Mouse (Mus musculus): Measurements from ENCODE around the gene Igf1.

The Igf1 gene

GRCm38 (mm10) chr10:87895351-87895750 is 37.3 kb downstream of the Igf1 start:
- Histone ChIP-seq H3K4me3 (replicated peaks; ENCODE audit: low read length) (no peak overlapping the region), H3K27me3 (ENCODE audit: insufficient read depth, low read length) (no peaks in the 10 kb centered on the region), H3K36me3 (ENCODE audit: insufficient read depth, low read length) (no peaks in the 10 kb centered on the region), H3K9me3 (ENCODE audit: low read length) (peaks cover 8% of the 10 kb centered on the region), H3K4me1 (replicated peaks; ENCODE audit: low read depth, low read length) (no peaks in the 10 kb centered on the region)
- TF ChIP-seq POU5F1 (IDR thresholded peaks at IDR 0.05; ENCODE audit: borderline replicate concordance, low read length) (no peak), NANOG (IDR thresholded peaks at IDR 0.05; ENCODE audit: borderline replicate concordance, low read length) (no peak), CTCF (conservative IDR thresholded peaks at IDR 0.05; ENCODE audit: low read length) (no peak)

- H3K4me3 ChIP-seq (replicated peaks; ENCODE audit: low read length): no peak overlapping the region
- H3K36me3 ChIP-seq (ENCODE audit: insufficient read depth, low read length): no peaks in the 10 kb centered on the region
- H3K27me3 ChIP-seq (ENCODE audit: insufficient read depth, low read length): no peaks in the 10 kb centered on the region
- TF ChIP-seq NANOG (IDR thresholded peaks at IDR 0.05; ENCODE audit: borderline replicate concordance, low read length) (no peak), POU5F1 (IDR thresholded peaks at IDR 0.05; ENCODE audit: borderline replicate concordance, low read length) (no peak), CTCF (conservative IDR thresholded peaks at IDR 0.05; ENCODE audit: low read length) (no peak)
- no peaks in the 10 kb centered on the region for H3K4me1 ChIP-seq (replicated peaks; ENCODE audit: low read depth, low read length)
- H3K9me3 ChIP-seq (ENCODE audit: low read length): no peaks in the 10 kb centered on the region
Observed at GRCm38 (mm10) chr10:87897331-87897730, 39.3 kb downstream of the Igf1 start.

GRCm38 (mm10) chr10:87898826-87899225 is 40.8 kb downstream of the Igf1 start:
- Histone ChIP-seq H3K4me1 (replicated peaks; ENCODE audit: low read depth, low read length) (no peaks in the 10 kb centered on the region), H3K27me3 (ENCODE audit: insufficient read depth, low read length) (no peaks in the 10 kb centered on the region), H3K4me3 (replicated peaks; ENCODE audit: low read length) (no peak overlapping the region), H3K36me3 (ENCODE audit: insufficient read depth, low read length) (no peaks in the 10 kb centered on the region), H3K9me3 (ENCODE audit: low read length) (no peaks in the 10 kb centered on the region)
- TF ChIP-seq CTCF (conservative IDR thresholded peaks at IDR 0.05; ENCODE audit: low read length): no peak
- no peak for TF ChIP-seq POU5F1 (IDR thresholded peaks at IDR 0.05; ENCODE audit: borderline replicate concordance, low read length)
- no peak for TF ChIP-seq NANOG (IDR thresholded peaks at IDR 0.05; ENCODE audit: borderline replicate concordance, low read length)

- TF ChIP-seq POU5F1 (IDR thresholded peaks at IDR 0.05; ENCODE audit: borderline replicate concordance, low read length) (no peak), CTCF (conservative IDR thresholded peaks at IDR 0.05; ENCODE audit: low read length) (no peak), NANOG (IDR thresholded peaks at IDR 0.05; ENCODE audit: borderline replicate concordance, low read length) (no peak)
- Histone ChIP-seq H3K4me3 (replicated peaks; ENCODE audit: low read length) (no peak overlapping the region), H3K36me3 (ENCODE audit: insufficient read depth, low read length) (no peaks in the 10 kb centered on the region), H3K9me3 (ENCODE audit: low read length) (no peaks in the 10 kb centered on the region), H3K4me1 (replicated peaks; ENCODE audit: low read depth, low read length) (no peaks in the 10 kb centered on the region), H3K27me3 (ENCODE audit: insufficient read depth, low read length) (no peaks in the 10 kb centered on the region)
Observed at GRCm38 (mm10) chr10:87901916-87902315, 43.9 kb downstream of the Igf1 start.

- Histone ChIP-seq H3K27me3 (ENCODE audit: insufficient read depth, low read length) (no peaks in the 10 kb centered on the region), H3K4me3 (replicated peaks; ENCODE audit: low read length) (no peak overlapping the region), H3K4me1 (replicated peaks; ENCODE audit: low read depth, low read length) (no peaks in the 10 kb centered on the region), H3K9me3 (ENCODE audit: low read length) (no peaks in the 10 kb centered on the region), H3K36me3 (ENCODE audit: insufficient read depth, low read length) (no peaks in the 10 kb centered on the region)
- TF ChIP-seq NANOG (IDR thresholded peaks at IDR 0.05; ENCODE audit: borderline replicate concordance, low read length): no peak
- no peak for TF ChIP-seq CTCF (conservative IDR thresholded peaks at IDR 0.05; ENCODE audit: low read length)
- TF ChIP-seq POU5F1 (IDR thresholded peaks at IDR 0.05; ENCODE audit: borderline replicate concordance, low read length): no peak
Observed at GRCm38 (mm10) chr10:87904324-87904723, 46.3 kb downstream of the Igf1 start.

GRCm38 (mm10) chr10:87905087-87905486 is 47.0 kb downstream of the Igf1 start:
- no peaks in the 10 kb centered on the region for H3K27me3 ChIP-seq (ENCODE audit: insufficient read depth, low read length)
- TF ChIP-seq NANOG (IDR thresholded peaks at IDR 0.05; ENCODE audit: borderline replicate concordance, low read length): no peak
- no peak for TF ChIP-seq CTCF (conservative IDR thresholded peaks at IDR 0.05; ENCODE audit: low read length)
- no peak for TF ChIP-seq POU5F1 (IDR thresholded peaks at IDR 0.05; ENCODE audit: borderline replicate concordance, low read length)
- H3K4me3 ChIP-seq (replicated peaks; ENCODE audit: low read length): no peak overlapping the region
- H3K4me1 ChIP-seq (replicated peaks; ENCODE audit: low read depth, low read length): no peaks in the 10 kb centered on the region
- no peaks in the 10 kb centered on the region for H3K36me3 ChIP-seq (ENCODE audit: insufficient read depth, low read length)
- H3K9me3 ChIP-seq (ENCODE audit: low read length): no peaks in the 10 kb centered on the region

- no peaks in the 10 kb centered on the region for H3K4me1 ChIP-seq (replicated peaks; ENCODE audit: low read depth, low read length)
- H3K36me3 ChIP-seq (ENCODE audit: insufficient read depth, low read length): no peaks in the 10 kb centered on the region
- H3K9me3 ChIP-seq (ENCODE audit: low read length): no peaks in the 10 kb centered on the region
- H3K27me3 ChIP-seq (ENCODE audit: insufficient read depth, low read length): no peaks in the 10 kb centered on the region
- no peak for TF ChIP-seq CTCF (conservative IDR thresholded peaks at IDR 0.05; ENCODE audit: low read length)
- no peak for TF ChIP-seq NANOG (IDR thresholded peaks at IDR 0.05; ENCODE audit: borderline replicate concordance, low read length)
- TF ChIP-seq POU5F1 (IDR thresholded peaks at IDR 0.05; ENCODE audit: borderline replicate concordance, low read length): no peak
- no peak overlapping the region for H3K4me3 ChIP-seq (replicated peaks; ENCODE audit: low read length)
Observed at GRCm38 (mm10) chr10:87906121-87906520, 48.1 kb downstream of the Igf1 start.

GRCm38 (mm10) chr10:87906757-87907307 is 48.8 kb downstream of the Igf1 start:
- Histone ChIP-seq H3K9me3 (ENCODE audit: low read length) (no peaks in the 10 kb centered on the region), H3K36me3 (ENCODE audit: insufficient read depth, low read length) (no peaks in the 10 kb centered on the region), H3K4me1 (replicated peaks; ENCODE audit: low read depth, low read length) (no peaks in the 10 kb centered on the region), H3K27me3 (ENCODE audit: insufficient read depth, low read length) (no peaks in the 10 kb centered on the region), H3K4me3 (replicated peaks; ENCODE audit: low read length) (no peak overlapping the region)
- no peak for TF ChIP-seq POU5F1 (IDR thresholded peaks at IDR 0.05; ENCODE audit: borderline replicate concordance, low read length)
- TF ChIP-seq NANOG (IDR thresholded peaks at IDR 0.05; ENCODE audit: borderline replicate concordance, low read length): no peak
- TF ChIP-seq CTCF (conservative IDR thresholded peaks at IDR 0.05; ENCODE audit: low read length): no peak

- H3K4me3 ChIP-seq (replicated peaks; ENCODE audit: low read length): no peak overlapping the region
- H3K27me3 ChIP-seq (ENCODE audit: insufficient read depth, low read length): no peaks in the 10 kb centered on the region
- no peaks in the 10 kb centered on the region for H3K36me3 ChIP-seq (ENCODE audit: insufficient read depth, low read length)
- no peaks in the 10 kb centered on the region for H3K9me3 ChIP-seq (ENCODE audit: low read length)
- no peak for TF ChIP-seq CTCF (conservative IDR thresholded peaks at IDR 0.05; ENCODE audit: low read length)
- TF ChIP-seq POU5F1 (IDR thresholded peaks at IDR 0.05; ENCODE audit: borderline replicate concordance, low read length): no peak
- no peak for TF ChIP-seq NANOG (IDR thresholded peaks at IDR 0.05; ENCODE audit: borderline replicate concordance, low read length)
- H3K4me1 ChIP-seq (replicated peaks; ENCODE audit: low read depth, low read length): no peaks in the 10 kb centered on the region
Observed at GRCm38 (mm10) chr10:87913852-87914251, 55.8 kb downstream of the Igf1 start.

Measured in E14TG2a.4 (cell line).